In genomic region chr10:79638486-79639204, GRCm38 (mm10) we compare ENCODE assay signal across 8 mouse cellular contexts. TPM values are rescaled to one million over a fixed set of nuclear protein-coding genes. Genes with fewer than 3 reads are reported as not detected.
DNase-seq lines count a peak whose midpoint lies in the region; ATAC-seq lines count a peak whose summit lies in the region.

No protein-coding gene starts in this region.

- intact Hi-C loops in heart, postnatal 14 days (cut with DNase I), result no loop called here

- no peaks in the 10 kb centered on the region for H3K9me3 ChIP-seq in forebrain, embryonic 10.5 days
- no peaks in the 10 kb centered on the region for H3K9me3 ChIP-seq in limb, embryonic 15.5 days

- H3K4me1 ChIP-seq in forebrain, embryonic 10.5 days, result peaks cover 41% of the 10 kb centered on the region
- peaks cover 31% of the 10 kb centered on the region for H3K4me1 ChIP-seq in limb, embryonic 15.5 days

- ATAC-seq in limb, embryonic 15.5 days (ENCODE audit: insufficient number of reproducible peaks, low FRiP score, low TSS enrichment, low read depth), result no peak

- 0 out of 2 replicates have a peak overlapping the region, but pooled peaks have one; percentile 60 for H3K9ac ChIP-seq in limb, embryonic 15.5 days

- H3K27me3 ChIP-seq in forebrain, embryonic 10.5 days (ENCODE audit: poor library complexity, severe bottlenecking), result peaks cover 47% of the 10 kb centered on the region
- peaks cover 35% of the 10 kb centered on the region for H3K27me3 ChIP-seq in limb, embryonic 15.5 days

- WGBS in forebrain, embryonic 10.5 days, result 3% methylated on average over 23 of the region's 23 CpGs
- 10% methylated on average over 20 of the region's 23 CpGs for WGBS in limb, embryonic 15.5 days

- peak overlapping the region; percentile 89 for H3K4me3 ChIP-seq in forebrain, embryonic 10.5 days
- H3K4me3 ChIP-seq in limb, embryonic 15.5 days, result peak overlapping the region; percentile 70

- peak; percentile 59 to 70 for DNase-seq in adrenal gland, adult (ENCODE audit: inconsistent age in 2 of 2, low spot score in 1 of 2)
- no peak for DNase-seq in adrenal gland, adult 8-10 months
- DNase-seq in adrenal gland, postnatal 36 days, result peak; percentile 44 to 53
- DNase-seq in forebrain, embryonic 10.5 days (ENCODE audit: extremely low spot score, low spot score), result peak; percentile 47
- DNase-seq in heart, postnatal 14 days, result peak; percentile 48 to 60
- DNase-seq in retina, embryonic 14.5 days (ENCODE audit: low spot score), result peak; percentile 82
- no peak for DNase-seq in thymus, postnatal 14 days

- H3K4me2 ChIP-seq in limb, embryonic 15.5 days, result peak overlapping the region; percentile 94

- H3K36me3 ChIP-seq in forebrain, embryonic 10.5 days (replicated peaks), result no peaks in the 10 kb centered on the region
- no peaks in the 10 kb centered on the region for H3K36me3 ChIP-seq in limb, embryonic 15.5 days

- peak overlapping the region; percentile 71 for H3K27ac ChIP-seq in forebrain, embryonic 10.5 days
- H3K27ac ChIP-seq in limb, embryonic 15.5 days, result 0 out of 2 replicates have a peak overlapping the region, but pooled peaks have one; percentile 76

RNA-seq across cellular contexts. Expression of gene Shc2, which starts 0.9 kb away (rescaled TPM):
- total RNA-seq in adrenal gland, adult 8-10 months (2022), result 10 to 100 TPM in 1 of 4 experiments, 1 to 10 TPM in 3; 3.6 to 11.4 (median 6.0) TPM
- 1 to 10 TPM; 3.0 to 5.2 TPM for total RNA-seq in adrenal gland, postnatal 36 days (2021)
- 9.5 and 12.4 TPM in 2 replicates for polyA plus RNA-seq in forebrain, embryonic 10.5 days (2016; fragmentation: Nextera tagmentation; extraction: Ambion mirVana)
- 1 to 10 TPM; 3.5 to 4.0 TPM for total RNA-seq in heart, postnatal 14 days (2021)
- polyA plus RNA-seq in limb, embryonic 15.5 days (2015; fragmentation: Nextera tagmentation; extraction: Ambion mirVana), result 7.8 and 10.1 TPM in 2 replicates

RNA-seq across cellular contexts. Expression of gene Odf3l2, which starts 6.9 kb away (rescaled TPM):
- not detected for total RNA-seq in adrenal gland, adult 8-10 months (2022)
- not detected for total RNA-seq in adrenal gland, postnatal 36 days (2021)
- polyA plus RNA-seq in forebrain, embryonic 10.5 days (2016; fragmentation: Nextera tagmentation; extraction: Ambion mirVana), result not detected in 2 replicates
- not detected for total RNA-seq in heart, postnatal 14 days (2021)
- 0.12 TPM in 1 of 2 replicates, not detected in the other for polyA plus RNA-seq in limb, embryonic 15.5 days (2015; fragmentation: Nextera tagmentation; extraction: Ambion mirVana)

RNA-seq across cellular contexts. Expression of gene C2cd4c, which starts 24.8 kb away (rescaled TPM):
- under 1 TPM; 0.12 to 0.31 (median 0.17) TPM for total RNA-seq in adrenal gland, adult 8-10 months (2022)
- total RNA-seq in adrenal gland, postnatal 36 days (2021), result under 1 TPM; 0.16 to 0.30 TPM
- not detected in 2 replicates for polyA plus RNA-seq in forebrain, embryonic 10.5 days (2016; fragmentation: Nextera tagmentation; extraction: Ambion mirVana)
- total RNA-seq in heart, postnatal 14 days (2021), result not detected
- not detected in 2 replicates for polyA plus RNA-seq in limb, embryonic 15.5 days (2015; fragmentation: Nextera tagmentation; extraction: Ambion mirVana)

RNA-seq across cellular contexts. Expression of gene Madcam1, which starts 25.7 kb away (rescaled TPM):
- not detected for total RNA-seq in adrenal gland, adult 8-10 months (2022)
- total RNA-seq in adrenal gland, postnatal 36 days (2021), result not detected
- polyA plus RNA-seq in forebrain, embryonic 10.5 days (2016; fragmentation: Nextera tagmentation; extraction: Ambion mirVana), result 0.90 and 1.5 TPM in 2 replicates
- total RNA-seq in heart, postnatal 14 days (2021), result under 1 TPM in 1 of 2 experiments, not detected in 1; 0.37 TPM
- polyA plus RNA-seq in limb, embryonic 15.5 days (2015; fragmentation: Nextera tagmentation; extraction: Ambion mirVana), result 5.4 and 5.8 TPM in 2 replicates

RNA-seq across cellular contexts. Expression of gene Tpgs1, which starts 30.5 kb away (rescaled TPM):
- total RNA-seq in adrenal gland, adult 8-10 months (2022), result 10 to 100 TPM; 37.8 to 41.6 (median 39.3) TPM
- 10 to 100 TPM; 31.6 to 39.0 TPM for total RNA-seq in adrenal gland, postnatal 36 days (2021)
- polyA plus RNA-seq in forebrain, embryonic 10.5 days (2016; fragmentation: Nextera tagmentation; extraction: Ambion mirVana), result 59.7 and 63.8 TPM in 2 replicates
- total RNA-seq in heart, postnatal 14 days (2021), result 10 to 100 TPM; 21.7 to 23.0 TPM
- polyA plus RNA-seq in limb, embryonic 15.5 days (2015; fragmentation: Nextera tagmentation; extraction: Ambion mirVana), result 54.6 and 58.9 TPM in 2 replicates

Comparison
In these comparisons a context has a peak if more than half of its experiments do, and no peak if none do; other contexts are left out.
1. DNase-seq: peak in adrenal gland, adult (2 of 2), adrenal gland, postnatal 36 days (2 of 2), forebrain, embryonic 10.5 days (single experiment), heart, postnatal 14 days (2 of 2) and retina, embryonic 14.5 days (single experiment); none in adrenal gland, adult 8-10 months (single experiment) and thymus, postnatal 14 days (single experiment).